Mouse (Mus musculus) E14TG2a.4 (cell line): ENCODE data around the gene Ihh.

Experiments
- CTCF ChIP-seq: conservative IDR thresholded peaks from 2 replicates; pipeline ENCODE4 v1.5.1; 2014; ENCODE audit warnings: low read length
- POU5F1 ChIP-seq: IDR thresholded peaks from 2 replicates; pipeline ENCODE4 v1.6.1; 2014; ENCODE audit warnings: low read length, borderline replicate concordance

DNA sequence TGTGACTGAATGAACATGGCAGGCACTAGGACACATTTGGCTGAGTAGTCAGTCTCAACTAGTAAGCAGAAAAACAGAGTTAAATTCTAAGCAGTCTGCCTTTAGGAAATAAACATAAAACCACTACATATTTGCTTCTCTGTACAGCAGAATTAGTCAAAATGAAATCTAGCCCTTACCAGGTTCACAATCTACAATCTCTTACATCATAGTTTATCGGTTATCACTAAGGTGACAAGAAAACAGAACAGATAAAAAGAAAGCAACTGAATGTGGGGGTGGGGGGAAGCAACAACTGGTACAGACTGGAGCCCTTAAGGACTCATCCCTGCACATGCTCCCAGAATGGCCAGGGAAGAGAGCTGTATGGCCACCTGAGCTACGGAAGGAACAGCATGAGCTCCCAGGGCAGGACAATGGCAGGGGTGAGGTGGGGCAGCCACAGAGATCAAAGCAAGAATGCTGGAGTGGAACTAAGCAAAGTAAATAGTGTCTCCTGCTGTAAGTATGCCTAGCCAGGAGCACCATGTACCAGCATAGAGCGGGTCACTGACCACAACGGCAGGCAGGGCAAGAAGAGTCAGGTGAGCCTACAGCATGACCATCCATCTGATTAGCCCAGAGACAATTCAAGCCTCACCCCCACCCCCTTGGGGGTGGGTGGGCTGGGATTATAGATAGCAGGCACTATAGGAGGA is 20.0 kb upstream of the Ihh start:
- no peak for TF ChIP-seq CTCF
- TF ChIP-seq POU5F1 = no peak
